Mouse (Mus musculus) telencephalon, adult 2 months (tissue): ENCODE results near the gene Pklr.
A peak's percentile ranks its signal among the peaks of the same experiment; 100 is the strongest.

Experiments used
- DNase-seq: peaks from one replicate; pipeline ENCODE4 v3.0.0-alpha.2; 2011; ENCODE audit warnings: low read depth, low spot score

Gene Pklr

DNA sequence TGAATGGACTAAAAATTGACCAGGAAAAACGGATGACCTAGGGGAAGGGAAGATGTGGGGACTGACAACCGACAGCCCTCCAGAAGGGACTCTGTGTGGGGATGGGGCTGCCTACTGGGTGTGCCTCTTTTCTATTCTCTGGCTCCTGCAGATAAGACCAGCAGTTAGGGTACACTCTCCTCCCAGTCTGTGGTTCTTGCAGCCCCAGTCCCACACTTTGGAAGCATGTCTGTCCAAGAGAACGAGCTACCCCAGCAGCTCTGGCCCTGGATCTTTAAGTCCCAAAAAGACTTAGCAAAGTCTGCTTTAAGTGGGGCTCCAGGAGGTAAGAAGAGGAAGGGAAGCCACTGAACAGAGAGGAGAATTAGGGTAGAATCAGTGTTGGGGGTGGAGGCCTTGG is at the start of gene Pklr:
Pklr (plus strand) TSS at position 185 of the 400 bp plus-strand sequence.
- DNase-seq, result no peak

DNA sequence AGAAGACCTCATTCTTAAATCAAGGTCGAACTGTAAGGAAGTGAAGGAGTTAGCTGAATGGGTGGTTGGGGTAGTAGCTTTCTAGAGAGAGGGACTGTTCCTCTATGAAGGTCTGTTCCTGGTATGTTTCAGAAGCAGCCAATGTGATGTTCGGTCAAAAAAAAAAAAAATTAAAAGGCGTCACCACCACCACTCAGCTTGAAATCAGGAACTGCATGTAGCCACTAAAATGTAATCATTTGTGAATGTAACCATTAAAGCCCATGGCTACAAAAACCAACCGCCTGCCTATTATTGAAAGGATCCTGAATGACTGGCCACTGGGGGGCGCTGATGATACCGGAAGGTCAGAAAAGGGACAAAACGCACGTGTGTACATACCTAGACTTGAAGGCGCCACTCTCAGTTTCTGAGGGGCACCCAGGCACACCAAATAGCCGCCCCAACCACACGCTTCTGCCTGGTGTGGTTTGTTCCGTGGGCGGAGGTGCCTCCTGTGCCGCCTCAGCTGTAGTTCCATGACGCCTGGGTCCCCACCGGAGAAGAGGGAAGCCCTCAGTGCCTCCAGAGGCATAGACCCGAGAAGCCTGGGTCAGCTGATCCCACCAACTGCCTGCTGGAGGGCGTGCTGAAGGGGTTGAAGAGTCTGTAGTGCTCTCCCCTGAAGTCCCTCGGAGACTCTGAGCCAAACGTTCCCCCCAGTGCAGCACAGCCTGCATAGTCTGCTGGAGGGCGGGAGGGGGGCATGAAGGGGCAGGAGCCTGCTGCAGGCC is 48.4 kb upstream of the Pklr start:
- no peak for DNase-seq

DNA sequence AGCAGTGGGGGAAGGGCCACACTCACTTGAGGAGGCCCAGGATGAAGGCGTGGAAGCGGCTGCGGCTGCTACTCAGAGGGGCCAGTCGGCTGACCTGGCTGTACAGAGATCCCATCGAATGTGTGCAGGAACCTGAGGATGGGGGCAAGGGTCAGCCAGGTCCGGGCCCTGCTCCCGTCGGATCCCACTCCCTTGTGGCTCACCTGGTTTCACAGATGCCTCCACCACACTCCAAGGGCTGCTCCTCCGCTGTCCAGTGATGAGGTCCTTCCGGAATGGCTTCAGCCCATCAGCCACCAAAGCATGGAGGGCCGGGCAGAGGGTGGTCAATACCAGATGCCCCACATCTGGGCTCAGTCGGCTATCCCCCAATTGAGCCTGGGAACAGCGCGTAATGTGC is 47.0 kb upstream of the Pklr start:
- no peak for DNase-seq

DNA sequence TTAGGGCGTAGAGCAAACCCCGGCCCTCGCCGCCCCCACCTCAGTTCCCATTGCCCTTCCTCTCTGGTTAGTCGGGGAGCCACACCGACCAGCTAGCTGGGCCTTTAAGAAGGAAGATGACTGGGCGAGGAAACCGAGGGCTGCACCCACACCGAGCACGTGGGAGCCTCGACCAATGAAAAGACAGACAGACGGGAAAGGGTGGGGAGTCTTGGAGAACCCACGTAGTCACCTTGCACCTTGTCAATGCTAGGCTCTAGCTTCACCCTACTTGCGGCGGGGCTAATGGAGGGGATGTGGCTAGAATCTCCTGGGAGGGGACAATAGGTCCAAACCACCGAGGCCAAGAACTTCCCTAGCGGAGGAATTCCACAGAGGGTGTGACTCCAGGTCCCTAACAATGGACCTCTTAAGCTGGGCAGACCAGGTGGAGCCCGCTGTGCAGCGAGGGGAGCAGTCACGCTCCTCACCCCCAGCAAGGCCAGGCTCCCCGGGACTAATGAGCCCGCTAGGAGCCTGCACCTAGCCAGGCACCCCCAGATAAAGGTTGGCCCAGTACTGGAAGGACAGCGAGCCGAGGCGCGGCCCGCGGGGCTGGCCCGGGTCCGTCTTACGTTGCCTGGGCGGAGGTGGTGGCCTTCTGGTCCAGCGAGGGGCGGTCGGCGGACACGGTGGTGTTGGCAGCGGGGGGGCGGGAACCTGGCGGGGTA is 45.9 kb upstream of the Pklr start:
- DNase-seq, result peak; percentile 94

DNA sequence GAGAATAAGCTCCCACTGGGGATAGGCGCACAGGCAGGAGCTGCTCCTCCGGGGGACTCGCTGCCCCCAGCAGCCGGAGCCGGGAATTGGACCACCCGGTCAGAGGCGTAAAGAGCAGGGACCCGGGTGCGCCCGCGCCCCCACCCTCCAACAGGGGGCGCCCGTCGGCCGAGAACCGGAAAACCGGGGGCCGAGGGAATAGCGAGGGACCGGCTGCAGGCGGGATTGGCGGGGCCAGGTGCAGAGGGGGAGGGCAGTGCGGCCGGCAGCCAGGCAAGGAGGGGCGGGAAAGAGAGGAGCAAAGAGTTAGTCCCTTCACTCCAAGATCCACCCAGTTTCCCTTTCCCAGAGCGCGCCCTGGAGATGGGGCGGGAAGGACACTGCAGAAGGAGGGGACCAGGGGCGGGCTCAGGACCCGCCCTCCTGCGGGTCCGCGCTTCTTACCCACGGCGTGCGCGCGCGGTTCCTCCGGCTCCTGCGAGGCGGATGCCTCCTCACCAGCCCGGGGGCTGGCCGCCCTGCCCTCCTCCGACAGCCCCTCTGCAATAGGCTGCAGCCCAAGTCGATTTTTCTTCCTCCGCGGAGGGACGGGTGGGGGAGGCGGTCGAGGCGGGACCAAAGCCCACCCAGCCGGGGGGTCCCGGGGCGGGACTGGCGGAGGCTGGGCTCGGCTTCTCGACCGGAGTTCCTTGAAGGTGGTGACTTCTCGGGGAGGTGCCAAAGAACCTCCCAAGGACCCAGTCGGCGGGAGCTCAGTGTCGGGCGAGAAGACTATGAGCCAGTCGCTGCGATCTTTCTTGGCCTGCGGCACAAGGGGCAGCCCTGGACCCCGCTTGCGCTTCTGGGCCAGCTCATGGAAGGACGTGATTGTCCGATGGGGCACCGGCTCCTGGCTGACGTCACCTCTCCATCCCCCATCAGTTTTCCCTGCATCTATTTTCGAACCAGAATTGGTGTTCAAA is 45.0 kb upstream of the Pklr start:
- peak; percentile 78 for DNase-seq

DNA sequence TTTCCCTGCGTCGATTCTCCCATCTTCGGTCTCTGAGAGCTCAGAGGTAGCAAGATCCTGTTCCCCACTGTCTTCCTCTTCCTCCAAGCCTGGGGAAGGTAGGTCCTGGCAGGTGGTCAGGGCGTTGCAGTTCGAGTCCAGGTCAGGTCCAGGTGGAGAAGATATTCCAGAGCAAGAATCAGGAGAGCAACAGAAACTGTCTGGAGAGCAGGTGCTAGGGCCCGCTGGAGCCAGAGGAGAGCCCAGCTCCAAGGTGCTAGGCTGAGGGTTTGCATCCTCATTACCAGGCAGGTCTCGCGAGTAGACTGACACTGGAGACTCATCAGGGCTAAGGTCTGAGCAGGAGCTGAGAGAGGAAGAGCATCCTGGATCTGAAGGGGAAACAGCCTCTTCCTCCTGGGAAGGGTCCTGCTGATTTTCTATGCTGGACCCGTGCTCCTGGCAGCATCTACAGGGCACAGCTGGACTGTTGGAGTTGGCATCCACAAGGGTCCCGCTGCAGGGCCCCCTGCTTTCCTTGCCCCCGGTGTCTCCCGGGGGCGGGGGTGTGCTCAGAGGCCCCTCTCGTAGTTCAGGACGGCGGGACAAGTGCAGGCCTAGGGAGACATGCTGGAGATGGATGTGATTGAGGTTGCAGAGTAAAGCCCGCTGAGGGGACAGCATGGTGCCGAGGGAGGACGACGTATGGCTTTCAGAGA is 44.0 kb upstream of the Pklr start:
- no peak for DNase-seq

DNA sequence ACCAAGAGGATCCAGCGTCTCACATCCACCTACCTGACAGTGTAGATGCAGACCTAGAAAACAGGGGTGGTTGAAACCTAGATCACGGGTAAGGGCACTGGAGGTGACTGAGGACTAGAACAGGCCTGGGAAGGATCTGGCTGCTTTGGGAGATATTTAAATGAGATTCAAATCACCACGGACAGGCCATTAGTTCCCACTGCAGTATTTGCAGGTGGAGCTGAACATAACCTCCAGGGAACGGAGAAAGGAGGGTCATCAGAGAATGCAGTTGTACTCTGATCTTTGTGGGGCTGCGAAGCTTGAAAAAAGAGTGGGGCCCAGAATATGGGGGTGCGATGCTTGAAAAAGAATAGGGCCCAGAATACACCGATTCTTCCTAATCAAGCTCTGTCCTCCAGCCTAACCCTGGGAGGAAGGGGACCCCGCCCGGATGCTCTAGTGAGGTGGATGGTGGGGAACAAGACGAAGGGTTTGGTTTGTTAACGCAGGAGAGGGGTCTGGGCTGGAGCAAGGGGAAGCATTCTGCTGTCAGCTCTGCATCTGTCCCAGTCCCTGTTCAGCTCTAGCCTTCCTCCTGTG is 43.3 kb upstream of the Pklr start:
- DNase-seq, result no peak

DNA sequence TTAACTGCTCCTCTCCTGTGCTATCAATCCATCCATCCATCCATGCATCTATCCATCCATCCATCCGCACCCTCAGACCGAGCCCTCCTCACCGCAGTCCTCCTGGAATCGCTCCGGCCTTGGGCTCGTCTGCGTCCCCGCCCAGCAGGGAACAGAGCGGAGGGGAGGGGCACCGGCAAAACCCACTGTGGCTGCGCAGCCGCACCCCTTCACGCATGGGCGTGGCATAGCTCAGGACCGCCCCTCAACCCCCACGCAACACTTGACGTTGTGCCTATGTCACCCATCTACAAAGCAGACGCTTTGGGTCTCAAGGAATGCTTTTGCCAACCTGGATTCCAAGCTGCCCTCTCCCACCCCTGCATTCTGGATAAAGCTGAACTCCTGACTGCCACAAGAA is 42.8 kb upstream of the Pklr start, which contains the start of gene Rusc1:
Rusc1 (minus strand) TSS at position 137 of the 400 bp plus-strand sequence.
- DNase-seq, result peak; percentile 88

DNA sequence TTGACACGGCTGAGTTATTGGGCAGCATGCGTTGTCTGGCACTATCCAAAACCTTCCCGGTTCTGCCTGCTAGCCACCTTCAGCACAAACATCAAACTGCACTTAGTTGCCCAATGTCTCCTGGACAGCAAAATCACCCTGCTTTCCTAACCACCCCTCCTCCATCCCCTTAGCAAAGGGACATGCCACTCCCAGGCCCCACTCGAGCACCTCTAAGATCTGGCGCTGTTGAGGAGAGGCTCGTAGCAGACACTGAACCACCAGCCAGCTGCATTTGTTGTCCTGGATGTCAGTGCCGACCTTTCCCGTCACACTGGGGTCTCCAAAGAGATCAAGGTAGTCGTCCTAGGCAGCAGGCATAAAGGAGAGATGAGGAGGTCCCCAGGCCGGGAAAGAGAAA is 41.9 kb upstream of the Pklr start:
- no peak for DNase-seq

DNA sequence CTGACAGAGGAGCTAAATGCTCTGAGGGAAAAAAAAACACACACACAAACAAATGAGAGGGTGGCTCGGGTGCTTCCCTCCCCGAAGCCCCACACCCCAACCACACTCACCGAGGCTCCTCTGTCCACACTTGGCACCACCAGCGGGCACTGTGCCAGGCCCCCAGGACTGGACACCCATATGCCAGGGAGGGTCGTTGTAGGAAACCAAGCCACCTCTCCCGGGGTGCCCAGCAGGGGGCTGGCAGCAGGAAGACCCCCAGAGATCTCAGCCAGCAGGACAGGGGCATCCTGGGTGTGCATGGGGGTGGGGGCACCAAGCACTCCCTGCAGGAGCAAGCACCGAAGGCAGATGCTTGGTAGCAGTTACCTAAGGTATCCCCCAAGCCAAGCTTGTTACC is 35.1 kb upstream of the Pklr start, which contains the start of gene Gm43738:
Gm43738 (minus strand) TSS at position 289 of the 400 bp plus-strand sequence.
- no peak for DNase-seq

DNA sequence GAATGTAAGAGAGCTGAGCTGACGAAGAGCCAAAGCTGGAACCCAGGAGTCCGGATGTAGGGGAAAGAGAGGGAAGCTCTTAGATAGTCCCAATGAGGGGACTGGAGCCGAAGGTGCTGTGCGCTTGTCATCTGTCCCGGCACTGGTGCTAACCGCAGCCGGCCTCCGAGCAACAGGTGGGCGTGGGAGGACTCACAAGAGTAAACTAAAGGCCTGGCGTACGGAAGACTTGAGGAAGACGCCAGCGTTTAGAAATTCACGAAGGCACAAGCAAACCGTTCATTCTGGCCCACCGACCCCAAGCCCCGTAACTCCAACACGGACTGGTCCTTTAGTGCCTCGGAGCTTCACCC is 34.5 kb upstream of the Pklr start:
- no peak for DNase-seq

DNA sequence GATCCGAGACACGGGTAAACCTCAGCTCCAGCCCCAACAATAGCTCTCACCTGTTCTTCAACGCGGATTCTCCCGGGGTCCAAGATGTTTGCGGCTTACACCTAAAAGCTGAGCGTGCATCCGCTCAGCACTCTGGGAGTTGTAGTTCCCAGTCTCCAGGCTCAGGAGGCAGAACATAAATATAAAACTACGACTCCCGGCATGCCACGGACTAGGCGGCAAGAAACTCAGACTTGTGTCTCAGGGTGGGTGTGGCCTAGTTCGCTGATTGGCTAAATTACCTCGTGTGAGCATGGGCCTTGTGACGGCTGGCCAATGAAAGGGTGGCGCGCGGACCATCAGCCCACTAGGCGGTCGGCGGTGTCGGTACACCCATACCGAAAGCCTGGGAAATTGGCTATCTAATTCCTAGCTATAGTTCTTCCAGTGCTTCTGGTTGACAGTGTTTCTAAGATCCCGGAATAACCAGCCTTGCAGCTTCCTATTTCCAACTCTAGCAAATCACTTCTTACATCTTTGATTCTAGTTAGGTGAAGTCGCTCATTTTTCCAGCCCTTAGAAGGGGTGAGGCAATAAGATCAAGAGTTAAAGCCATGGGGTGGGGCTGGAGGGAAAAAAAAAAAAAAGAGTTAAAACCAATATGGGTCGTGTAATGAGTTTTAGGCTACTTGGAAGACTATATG is 34.0 kb upstream of the Pklr start, which contains the start of gene Fdps:
Fdps (minus strand) TSS at position 148 of the 683 bp plus-strand sequence.
- peak; percentile 100 for DNase-seq

DNA sequence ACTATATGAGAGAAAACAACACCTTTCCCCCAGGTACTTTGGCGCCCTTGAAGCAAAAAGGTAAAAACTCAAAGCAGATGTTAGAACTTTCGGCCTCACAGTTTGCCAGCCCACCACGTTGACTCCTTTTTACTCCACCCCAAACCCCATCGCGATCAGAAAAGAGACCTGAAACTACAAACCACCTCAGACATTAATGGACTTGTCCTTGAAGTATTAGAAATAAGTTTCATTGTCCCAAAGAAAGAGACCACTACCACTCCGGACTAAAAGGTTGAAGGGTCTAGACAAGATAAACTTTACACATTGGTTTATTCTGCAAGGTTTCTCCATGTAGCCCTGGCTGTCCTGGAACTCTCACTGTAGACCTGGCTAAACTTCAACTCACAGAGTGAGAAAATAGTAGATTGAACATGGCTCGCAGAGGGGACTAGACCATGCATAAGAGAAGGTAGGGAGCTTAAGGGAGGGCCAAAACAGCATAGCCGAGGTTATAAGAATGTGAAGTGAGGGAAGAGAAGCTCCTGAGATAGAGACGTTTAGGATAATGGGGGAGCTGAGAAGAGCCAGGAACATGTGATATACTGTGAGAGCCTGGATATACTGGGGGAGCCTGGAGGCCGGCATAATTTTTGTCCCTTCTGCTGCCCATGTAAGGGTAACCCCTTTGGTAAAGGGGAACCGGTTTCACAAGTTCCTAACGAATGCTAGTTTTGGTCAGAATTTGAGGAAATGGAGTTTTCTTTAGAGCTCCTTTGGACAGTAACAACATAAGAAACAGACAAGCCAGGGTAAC is 33.2 kb upstream of the Pklr start:
- no peak for DNase-seq

DNA sequence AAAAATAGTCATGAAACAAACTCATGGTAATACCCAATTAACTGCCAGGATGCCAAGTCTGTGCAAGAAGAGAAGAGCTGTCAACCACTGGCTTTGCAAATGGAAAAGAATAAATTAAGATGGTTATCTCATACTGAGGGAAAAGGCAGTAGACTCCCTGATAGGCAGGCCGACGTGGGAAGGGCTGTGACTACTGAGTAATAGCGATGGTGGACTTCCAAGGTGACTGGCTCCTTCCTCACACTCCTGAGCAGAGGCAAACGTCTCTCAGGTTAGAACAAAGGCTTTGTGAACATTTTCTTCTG is 32.7 kb upstream of the Pklr start:
- DNase-seq, result no peak

DNA sequence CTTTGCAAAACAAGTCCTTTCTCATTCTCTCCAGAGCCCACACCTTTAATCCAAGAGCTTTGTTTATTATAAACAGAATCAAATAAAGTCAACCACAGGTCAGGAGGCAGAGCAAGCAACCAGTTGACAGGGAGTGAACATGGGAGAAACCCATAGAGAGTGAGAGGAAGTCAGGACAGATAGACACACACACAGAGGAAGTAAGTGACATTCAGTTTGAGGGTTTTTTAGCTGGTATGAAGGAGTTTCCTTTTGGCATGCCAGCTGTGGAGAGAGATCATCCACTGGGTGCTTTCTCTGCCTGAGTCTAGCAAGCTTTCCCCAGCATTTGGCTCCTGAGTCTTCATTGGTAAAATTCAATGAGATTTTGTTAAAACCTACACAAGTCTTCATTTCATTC is 29.1 kb upstream of the Pklr start:
- DNase-seq, result no peak

DNA sequence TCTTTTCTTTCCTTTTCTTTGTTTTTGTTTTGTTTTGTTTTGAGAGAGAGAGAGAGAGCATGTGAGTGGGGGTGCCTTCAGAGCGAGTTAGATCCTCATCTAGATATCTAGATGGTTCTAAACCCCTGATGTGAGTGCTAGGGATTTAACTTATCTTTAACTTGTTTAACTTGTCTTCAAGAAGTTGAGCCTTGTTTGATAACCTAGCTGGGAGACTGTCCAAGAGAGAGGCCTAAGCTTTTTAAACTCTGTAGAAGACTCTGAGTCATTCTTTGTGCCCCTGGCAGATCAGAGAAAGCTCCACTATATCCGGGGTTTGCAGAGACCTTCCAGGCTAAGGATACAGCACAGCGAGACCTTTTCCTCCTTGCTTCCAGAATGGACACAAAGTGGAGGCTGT is 28.4 kb upstream of the Pklr start:
- DNase-seq, result no peak

DNA sequence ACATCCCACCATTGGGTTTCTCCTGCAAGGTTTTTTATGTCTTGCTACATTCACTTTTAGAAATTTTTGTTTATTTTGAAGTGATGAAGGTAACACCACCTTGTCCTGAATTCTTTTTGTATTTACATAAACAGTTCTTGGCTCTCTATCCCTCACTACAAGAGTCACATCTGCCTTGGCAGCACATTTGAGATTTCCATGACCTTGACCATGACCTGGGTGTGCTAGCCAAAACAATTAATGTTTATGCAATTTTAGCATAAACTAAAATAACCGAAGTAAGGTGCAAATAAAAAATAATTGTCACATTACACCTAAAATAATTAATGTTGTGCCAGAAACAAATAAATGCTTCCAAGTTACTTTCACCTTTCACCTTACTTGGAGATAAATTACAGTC is 27.8 kb upstream of the Pklr start:
- no peak for DNase-seq

DNA sequence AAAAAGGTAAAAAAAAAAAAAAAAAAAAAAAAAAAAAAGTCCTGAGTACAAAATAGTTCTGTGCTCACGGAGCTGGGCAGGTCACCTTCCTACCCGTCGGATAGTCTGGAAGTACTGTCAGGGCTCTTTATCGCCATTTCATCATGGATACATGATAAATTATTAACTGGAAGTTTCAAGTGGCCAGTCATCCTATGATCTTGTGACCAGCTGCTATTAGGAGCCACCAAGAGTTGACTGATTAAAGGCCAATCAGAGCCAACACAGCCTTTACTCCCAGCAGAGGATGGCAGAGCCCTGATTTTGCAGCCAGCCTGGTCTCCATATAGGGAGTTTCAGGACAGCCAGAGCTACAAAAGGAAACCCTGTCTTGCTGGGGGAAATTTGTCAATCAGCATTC is 22.9 kb upstream of the Pklr start:
- no peak for DNase-seq

DNA sequence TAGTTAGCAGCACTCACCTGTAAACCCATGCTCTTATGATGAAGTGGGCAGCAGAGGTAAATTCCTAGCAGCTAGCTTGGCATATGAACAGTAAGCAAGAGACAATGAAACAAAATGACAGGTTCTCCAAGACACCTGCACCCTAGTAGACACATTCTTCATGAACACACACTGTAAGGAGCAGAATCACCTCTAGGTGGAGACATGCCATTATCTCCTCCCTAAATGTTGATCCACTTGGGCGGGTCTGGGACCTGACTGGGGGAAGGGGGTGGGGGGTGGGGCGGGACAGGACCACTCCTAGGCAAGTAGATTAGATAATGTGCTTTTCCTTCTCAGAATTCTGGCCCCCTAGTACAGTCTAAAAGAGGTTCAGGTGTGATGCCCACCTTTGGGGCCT is 20.4 kb upstream of the Pklr start:
- DNase-seq, result no peak

DNA sequence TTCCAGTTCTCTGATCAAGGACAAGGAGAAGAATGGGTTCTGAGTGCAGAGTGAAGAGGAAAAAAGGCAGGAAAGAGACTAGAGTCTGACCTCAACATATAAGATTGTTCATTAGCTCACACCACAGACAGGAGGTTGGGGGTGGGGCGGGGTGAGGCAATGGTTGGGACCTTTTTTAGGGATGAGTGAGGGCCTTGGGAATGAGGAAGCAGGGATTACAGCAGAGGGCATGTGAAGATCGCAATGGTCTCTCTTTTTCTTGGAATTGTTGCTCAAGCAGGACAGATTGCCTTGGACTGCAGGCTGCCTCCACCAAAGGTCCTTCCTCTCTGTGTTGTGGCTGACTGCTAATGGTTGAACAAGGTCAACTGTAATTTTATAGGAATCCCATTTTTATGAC is 12.6 kb upstream of the Pklr start:
- DNase-seq, result no peak
